Mouse (Mus musculus): ENCODE results near the gene Prkar1a. TPM values are rescaled to one million over a fixed set of nuclear protein-coding genes. Genes with fewer than 3 reads are reported as not detected.

Gene Prkar1a
- total RNA-seq (2021) = 100 to 1,000 TPM; 561 to 584 TPM

DNA sequence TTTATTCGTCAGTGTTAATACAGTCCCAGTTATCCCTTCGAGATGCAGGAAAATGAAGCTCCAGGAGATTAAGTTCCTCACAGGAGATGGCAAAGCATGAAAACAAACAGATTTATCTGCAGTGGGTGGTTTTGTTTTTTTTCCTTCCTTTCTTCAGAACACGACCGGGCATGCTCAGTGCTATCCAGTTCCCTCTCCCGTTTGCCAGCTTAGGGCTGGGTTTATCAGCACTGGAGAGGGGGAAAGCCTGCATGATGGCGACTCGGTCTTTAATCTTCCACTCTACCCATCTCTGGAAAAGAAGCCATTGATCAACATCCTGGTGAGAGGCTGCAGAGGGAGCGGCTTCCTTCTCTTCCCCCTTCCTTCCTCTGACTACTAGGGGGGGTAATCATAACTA lies at the start of gene Prkar1a:
Gene Prkar1a, plus strand, starts transcription at position 200 of the 400 bp plus-strand sequence.
- DNase-seq (ENCODE audit: low spot score in 2 of 2) = no peak
- intact Hi-C loops (cut with DNase I) = no loop called here

GRCm38 (mm10) chr11:109607600-109607999 lies 41.6 kb upstream of the Prkar1a start:
- no peak for DNase-seq (ENCODE audit: low spot score in 2 of 2)
- intact Hi-C loops (cut with DNase I) = no loop called here

DNA sequence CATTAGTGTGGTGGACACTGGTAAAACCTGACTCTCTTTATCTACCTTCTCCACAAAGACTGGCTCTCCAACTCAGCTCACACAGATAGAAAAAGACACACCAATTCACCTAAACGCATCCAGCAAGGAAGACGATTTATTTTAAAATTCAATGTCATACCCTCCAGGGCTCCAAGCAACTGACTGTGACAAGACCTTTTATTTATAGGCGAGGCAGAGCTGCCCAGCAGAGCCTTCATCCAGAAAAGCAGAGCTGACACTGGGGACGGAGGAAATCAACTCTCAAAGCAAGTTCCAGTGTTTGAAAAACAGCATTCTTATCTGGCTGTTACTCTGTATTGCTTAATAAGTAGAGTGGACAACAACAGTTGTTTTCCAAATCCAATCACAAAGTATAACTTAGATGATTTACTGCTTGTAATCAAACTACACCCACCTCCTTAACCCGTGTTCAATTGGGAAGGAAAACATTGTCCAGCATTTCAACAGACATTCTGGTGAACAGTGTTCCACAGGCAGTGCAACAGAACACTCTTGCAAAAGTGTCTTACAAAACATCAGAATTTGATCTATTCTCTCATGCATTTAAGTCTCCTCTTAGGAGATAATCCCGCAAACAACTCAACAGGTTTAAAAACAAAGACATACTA lies 40.1 kb upstream of the Prkar1a start:
- no peak for DNase-seq (ENCODE audit: low spot score in 2 of 2)
- intact Hi-C loops (cut with DNase I) = no loop called here

DNA sequence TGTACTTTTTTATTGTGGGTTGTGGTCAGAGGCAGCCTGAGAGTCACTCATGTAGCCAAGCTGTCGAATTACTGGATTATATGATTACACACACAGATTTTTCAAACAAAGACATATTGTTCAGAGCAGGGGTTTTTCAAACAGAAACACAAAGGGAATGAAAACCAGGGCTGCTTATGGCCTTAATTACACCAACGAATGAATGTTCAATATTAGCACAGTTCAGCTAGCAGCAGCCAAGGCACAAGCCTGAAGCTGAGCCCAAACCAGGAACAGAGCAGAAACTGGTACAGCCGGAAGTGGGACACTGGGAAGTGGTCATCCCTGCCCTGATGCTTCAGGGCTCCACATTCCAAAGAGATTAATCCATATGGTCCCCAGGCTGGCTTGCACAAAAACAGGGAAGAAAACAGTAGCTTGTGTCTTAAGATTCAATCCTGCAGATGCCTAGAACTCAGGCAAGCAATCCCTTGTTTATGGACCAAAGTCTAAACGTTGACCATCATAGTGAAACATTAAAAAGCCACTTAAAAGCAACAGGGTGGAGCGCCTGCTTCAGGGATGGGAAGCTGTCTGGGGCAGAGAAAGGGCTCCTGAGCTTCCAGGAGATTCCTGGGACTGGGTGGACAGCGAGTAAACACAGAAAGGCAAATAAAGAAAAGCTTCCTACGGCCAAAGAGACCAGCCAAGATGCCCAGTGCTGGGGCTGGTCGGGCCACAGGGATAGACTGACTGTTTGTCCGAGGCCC lies 39.0 kb upstream of the Prkar1a start:
- DNase-seq (ENCODE audit: low spot score in 2 of 2) = no peak
- intact Hi-C loops (cut with DNase I) = loop anchor here (10.0 kb wide), 1 partner anchor 365 kb away; no protein-coding TSS in a partner anchor

DNA sequence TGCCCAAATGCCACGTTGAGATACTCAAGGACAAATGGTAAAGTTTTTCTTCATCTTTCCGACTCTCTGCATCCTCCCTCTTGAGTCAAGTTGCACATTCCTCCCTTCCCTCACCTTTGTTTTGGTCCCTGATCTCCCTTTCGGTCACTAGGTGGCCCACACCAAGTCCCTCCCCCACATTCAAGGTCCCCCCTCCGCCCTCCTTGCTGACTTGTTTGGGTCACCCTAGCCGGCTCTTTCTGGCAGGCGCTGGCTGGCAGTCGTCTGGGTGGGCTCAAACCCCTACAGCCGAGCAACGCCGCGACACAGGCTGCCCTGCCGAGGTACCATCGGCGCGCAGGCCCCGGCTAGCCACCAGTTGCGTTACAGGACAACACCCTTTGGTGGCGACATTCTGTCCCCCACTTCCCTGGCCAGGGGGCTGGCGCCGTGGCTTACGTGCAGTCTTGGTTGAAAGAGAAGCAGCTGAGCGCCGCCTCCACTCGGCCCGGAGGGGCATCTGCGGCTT lies 38.4 kb upstream of the Prkar1a start:
- intact Hi-C loops (cut with DNase I) = loop anchor here (1.0 to 10.0 kb wide), 2 partner anchors 39 to 366 kb away; no protein-coding TSS in a partner anchor
- DNase-seq (ENCODE audit: low spot score in 2 of 2) = no peak

DNA sequence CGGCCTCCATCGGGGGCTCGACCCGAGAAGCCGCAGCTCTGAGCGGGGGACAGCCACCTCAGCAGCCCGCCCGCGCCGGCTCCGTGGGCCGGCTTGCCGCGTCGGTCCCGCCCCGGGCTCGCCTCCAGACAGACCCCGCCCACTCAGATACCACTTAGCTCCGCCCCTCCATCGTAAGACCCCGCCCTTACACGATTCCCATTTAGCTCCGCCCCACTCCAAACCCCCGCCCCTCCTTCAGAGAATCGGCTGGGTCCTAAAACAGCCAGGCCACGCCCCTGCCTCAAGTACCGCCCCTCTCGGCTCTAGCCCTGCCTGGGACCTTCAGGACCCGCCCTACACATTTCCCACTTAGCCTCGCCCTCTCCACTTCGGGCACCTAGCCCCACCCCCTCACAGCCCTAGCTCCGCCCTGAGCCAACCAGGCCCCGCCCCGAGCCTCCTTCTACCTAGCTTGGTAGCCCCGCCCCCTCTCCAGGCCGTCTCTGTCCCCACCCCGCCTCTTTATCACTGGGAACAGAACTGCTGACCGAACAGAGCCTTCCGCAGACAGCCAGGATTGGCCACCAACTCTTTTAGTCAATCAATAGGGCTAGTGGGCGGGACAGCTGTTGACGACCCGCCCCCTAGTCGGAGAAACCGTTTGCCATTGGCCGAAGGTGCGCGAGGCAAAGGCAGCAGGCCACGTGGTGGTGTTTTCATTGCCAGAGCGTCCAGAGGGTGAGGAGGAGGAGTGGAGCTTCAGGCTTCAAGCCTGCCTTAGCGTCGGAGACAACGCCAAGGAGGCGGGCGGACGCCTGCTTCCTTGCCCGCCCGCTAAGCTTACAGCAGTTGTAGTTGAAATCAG lies 37.7 kb upstream of the Prkar1a start, which contains the start of gene Wipi1:
Gene Wipi1, minus strand, starts transcription at position 665 of the 847 bp plus-strand sequence.
- intact Hi-C loops (cut with DNase I) = loop anchor here (1.0 to 10.0 kb wide), 2 partner anchors 39 to 367 kb away; no protein-coding TSS in a partner anchor
- DNase-seq (ENCODE audit: low spot score in 2 of 2) = peak; percentile 96 to 99

DNA sequence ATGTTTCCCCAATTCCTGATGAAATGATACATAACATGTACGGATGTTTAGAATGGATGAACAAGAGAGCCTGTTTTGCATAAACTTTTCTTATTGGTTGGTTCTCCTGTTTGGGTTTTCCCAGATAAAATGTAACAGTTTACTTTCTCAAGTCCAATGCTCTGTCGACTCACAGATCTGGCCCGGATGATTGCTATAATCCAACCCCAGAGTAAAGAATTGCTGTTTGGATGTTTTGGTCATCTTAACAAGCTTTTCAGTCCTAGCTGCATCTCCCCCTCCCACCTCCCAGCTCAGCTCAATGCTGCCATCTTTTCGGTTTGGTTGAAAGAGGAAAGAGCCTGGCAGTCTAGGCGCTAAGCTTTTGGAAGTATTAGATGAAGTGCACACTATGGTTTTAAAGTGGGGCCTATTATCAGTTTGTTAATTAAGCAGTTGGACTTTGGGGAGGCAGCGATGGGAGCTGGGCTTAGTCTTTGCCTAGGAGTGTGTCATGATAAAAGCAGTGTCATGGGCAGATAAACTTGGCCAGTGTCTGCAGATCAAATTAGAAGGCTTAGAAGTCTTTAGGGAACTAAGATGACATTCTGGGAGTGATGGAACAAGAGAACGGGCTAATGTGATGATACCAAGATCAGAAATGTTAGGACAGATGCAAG lies 36.2 kb upstream of the Prkar1a start:
- intact Hi-C loops (cut with DNase I) = loop anchor here (10.0 kb wide), 1 partner anchor 368 kb away; no protein-coding TSS in a partner anchor

DNA sequence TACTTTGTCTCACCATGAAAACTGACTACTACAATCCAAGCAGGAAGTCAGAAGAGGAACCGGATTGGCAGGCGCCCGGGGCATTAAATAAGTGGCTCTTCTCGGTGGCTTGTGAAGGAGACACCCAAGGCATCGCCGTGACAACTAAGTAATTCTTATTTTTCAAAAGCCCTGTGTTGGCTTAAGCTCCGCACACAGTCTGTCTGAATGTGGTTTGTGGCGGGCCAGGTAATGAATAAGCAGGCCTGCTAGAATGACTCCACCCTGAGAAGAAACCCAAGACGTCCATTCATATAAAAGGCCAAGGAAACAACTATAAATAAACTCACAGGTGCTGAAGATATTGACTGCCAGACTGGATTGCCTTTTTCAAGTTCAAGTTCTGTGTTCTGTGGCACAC lies 33.9 kb upstream of the Prkar1a start:
- intact Hi-C loops (cut with DNase I) = loop anchor here (5.0 to 10.0 kb wide), 2 partner anchors 303 to 370 kb away; no protein-coding TSS in a partner anchor
- no peak for DNase-seq (ENCODE audit: low spot score in 2 of 2)

More for the DNA sequence above, 36.2 kb upstream of the Prkar1a start:
- DNase-seq (ENCODE audit: low spot score in 2 of 2) = no peak

DNA sequence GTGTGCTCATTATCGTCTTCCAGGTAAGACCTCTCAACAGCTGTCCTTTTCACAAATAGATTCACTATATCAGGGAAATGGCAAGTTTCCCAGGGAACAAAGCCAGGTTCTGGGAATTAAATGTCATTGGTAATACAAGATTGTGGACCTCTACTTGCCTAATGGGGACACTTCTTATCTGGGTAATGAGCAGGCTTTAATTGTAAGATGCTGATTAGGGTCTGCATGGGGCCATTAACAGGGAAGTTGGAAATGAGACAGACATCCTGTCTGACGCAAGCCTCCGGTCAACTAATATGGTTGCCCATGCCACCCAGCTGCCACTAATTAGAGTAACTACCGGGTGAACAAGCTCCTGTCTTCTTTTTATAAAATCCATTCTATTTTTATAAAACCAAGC lies 32.9 kb upstream of the Prkar1a start:
- intact Hi-C loops (cut with DNase I) = loop anchor here (5.0 to 10.0 kb wide), 2 partner anchors 304 to 372 kb away; no protein-coding TSS in a partner anchor
- no peak for DNase-seq (ENCODE audit: low spot score in 2 of 2)

DNA sequence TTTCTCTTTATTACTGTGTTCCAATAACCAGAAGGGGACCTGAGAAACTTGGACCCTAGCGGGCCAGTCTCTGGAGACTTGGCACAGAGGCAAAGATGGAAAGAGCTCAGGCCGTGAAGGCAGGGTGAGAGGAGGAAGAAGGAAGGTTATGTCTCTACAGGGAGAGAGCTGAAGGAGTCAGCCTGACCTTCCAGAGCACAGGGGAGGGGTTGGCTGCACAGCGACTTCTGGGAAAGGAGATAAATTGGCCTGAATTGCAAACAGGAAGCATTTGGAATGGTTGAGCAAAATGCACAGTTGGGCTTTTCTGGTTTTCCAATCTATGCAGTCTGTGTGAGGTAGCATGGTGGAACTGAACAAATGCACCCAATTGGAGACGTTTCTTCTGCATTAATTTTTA lies 32.4 kb upstream of the Prkar1a start:
- intact Hi-C loops (cut with DNase I) = loop anchor here (5.0 to 10.0 kb wide), 2 partner anchors 304 to 372 kb away; no protein-coding TSS in a partner anchor
- no peak for DNase-seq (ENCODE audit: low spot score in 2 of 2)

DNA sequence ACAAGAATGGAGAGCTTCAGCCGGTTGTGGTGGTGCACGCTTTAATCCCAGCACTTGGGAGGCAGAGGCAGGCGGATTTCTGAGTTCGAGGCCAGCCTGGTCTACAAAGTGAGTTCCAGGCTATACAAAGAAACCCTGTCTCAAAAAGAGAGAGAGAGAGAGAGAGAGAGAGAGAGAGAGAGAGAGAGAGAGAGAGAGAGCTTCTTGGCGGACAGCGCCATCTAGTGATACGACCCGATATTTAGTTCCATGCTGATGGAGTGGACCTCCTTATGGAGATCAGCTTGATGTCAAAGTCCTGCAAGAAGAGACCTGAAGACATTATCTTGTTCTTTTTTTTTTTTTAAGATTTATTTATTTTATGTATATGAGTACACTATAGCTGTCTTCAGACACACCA lies 30.1 kb upstream of the Prkar1a start:
- intact Hi-C loops (cut with DNase I) = loop anchor here (5.0 to 10.0 kb wide), 2 partner anchors 307 to 374 kb away; no protein-coding TSS in a partner anchor
- peak; percentile 46 to 49 for DNase-seq (ENCODE audit: low spot score in 2 of 2)

DNA sequence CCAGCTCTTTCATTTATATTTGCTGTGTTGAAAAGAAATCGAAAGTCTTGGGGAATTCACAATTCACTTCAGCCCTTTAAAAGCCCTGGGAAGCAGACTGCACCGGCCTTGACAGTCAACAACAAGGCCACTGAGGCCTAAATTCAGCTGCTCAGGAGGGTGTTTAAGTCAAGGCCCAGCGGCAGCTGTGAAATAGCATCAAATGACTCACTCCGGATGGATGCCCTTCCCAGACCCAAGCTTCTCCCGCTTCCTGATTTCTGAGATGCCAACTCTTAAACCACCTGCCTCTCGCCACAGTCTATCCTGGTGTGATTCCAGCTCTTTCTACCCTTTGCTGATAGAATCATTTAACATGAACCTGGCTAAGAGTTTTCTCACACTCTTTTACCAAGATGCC lies 28.8 kb upstream of the Prkar1a start:
- intact Hi-C loops (cut with DNase I) = loop anchor here (2.0 kb wide), 1 partner anchor 240 kb away; no protein-coding TSS in a partner anchor

GRCm38 (mm10) chr11:109621183-109621582 lies 28.0 kb upstream of the Prkar1a start:
- intact Hi-C loops (cut with DNase I) = loop anchor here (2.0 kb wide), 1 partner anchor 240 kb away; no protein-coding TSS in a partner anchor
- peak; percentile 47 to 75 for DNase-seq (ENCODE audit: low spot score in 2 of 2)

More for the DNA sequence above, 28.8 kb upstream of the Prkar1a start:
- no peak for DNase-seq (ENCODE audit: low spot score in 2 of 2)

GRCm38 (mm10) chr11:109622518-109623037 lies 26.6 kb upstream of the Prkar1a start:
- intact Hi-C loops (cut with DNase I) = no loop called here
- DNase-seq (ENCODE audit: low spot score in 2 of 2) = peak; percentile 16 to 52

GRCm38 (mm10) chr11:109623238-109623637 lies 26.0 kb upstream of the Prkar1a start:
- no peak for DNase-seq (ENCODE audit: low spot score in 2 of 2)
- intact Hi-C loops (cut with DNase I) = no loop called here

DNA sequence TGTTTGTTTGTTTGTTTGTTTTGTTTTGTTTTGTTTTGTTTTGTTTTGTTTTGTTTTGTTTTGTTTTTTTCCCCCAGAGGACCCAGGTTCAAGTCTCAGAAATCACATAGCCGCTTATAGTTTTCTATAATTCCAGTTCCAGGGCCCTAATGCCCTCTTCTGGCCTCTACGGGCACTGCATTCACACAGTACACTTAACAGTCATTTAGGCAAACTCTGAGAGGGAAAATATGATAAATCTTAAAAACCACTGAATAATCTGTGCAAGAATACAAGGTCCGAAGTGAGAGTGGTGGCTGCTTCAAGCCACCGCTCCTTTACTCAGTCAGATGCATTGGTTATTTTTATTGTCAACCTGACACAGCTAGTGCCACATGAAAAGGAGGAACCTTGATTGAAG lies 21.6 kb upstream of the Prkar1a start:
- DNase-seq (ENCODE audit: low spot score in 2 of 2) = no peak

DNA sequence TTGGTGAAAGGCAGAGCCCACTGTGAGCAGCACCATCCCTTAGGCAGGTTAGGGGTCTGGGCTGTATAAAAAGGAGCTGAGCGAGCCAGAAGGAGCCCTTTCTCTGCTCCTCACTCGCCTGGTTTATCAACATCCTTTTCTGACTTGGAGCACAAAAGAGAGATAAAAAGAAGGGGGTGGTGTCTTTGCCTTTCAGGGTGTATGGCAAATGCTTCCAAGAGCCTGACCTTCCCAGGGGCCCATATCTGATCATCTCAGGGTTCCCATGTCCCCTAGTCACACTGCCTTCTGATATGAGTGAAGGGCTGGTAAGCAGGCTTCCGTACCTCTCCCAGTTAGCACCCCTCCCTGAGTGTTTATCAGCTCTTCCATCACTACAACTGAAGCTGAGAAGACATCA lies 21.1 kb upstream of the Prkar1a start:
- intact Hi-C loops (cut with DNase I) = no loop called here
- no peak for DNase-seq (ENCODE audit: low spot score in 2 of 2)

More for the DNA sequence above, 21.6 kb upstream of the Prkar1a start:
- intact Hi-C loops (cut with DNase I) = no loop called here

DNA sequence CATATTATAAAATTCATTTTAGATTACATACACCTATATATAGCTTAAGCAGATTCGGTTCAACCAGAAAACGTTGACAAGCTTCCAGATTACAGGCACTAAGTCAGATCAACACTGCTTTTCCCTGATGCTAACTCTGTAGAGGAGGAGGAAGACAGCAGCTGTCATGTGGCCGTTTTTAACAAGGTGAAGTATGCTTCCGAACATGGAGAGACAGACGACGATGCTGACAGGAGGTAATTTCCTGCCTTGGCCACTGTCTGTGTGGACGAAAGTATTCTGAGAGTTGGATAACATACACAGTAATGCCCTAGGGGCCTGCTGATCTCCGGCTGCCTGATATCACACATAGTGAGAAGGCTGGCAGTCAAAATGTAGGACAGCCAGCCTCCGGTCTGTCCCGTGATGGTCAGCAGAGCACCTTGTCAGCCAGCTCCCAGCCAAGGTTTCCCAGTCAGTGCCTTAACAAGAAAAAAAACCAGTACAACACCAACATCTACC lies 20.1 kb upstream of the Prkar1a start:
- intact Hi-C loops (cut with DNase I) = no loop called here
- peak in 1 of 2 experiments; percentile 56 for DNase-seq (ENCODE audit: low spot score in 2 of 2)
